ENCODE assay signal across 8 mouse cellular contexts in the genomic region with DNA sequence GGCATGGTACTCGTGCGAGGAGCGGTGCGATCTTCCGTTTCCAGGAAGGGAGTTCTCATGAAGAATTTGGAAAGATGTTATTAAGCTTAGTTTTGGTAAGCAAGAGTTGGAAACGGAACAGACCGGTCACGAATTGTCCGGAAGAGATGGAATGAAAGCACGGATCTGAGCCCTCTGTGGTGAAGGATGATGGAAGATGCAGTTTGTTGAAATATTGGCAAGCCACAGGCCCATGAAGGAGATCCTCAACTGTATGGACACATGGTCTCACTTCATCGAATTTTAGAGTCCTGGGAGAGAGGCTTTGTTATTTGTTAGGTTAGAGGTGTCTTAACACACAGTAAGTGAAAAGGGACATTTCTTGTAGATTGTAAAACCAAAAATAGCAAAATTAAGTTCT. TPM values are rescaled to one million over a fixed set of nuclear protein-coding genes. Genes with fewer than 3 reads are reported as not detected.
DNase-seq lines count a peak whose midpoint lies in the region; ATAC-seq and TF ChIP-seq lines count a peak whose summit lies in the region.

No protein-coding gene starts in this region.

- H3K27me3 ChIP-seq in testis, adult 2 months (ENCODE audit: control insufficient read depth, insufficient read depth, low read length) = no peaks in the 10 kb centered on the region
- no peaks in the 10 kb centered on the region for H3K27me3 ChIP-seq in limb, embryonic 15.5 days
- no peaks in the 10 kb centered on the region for H3K27me3 ChIP-seq in stomach, embryonic 16.5 days (ENCODE audit: control insufficient read depth, insufficient read depth, low read length)

- ATAC-seq in limb, embryonic 15.5 days (ENCODE audit: insufficient number of reproducible peaks, low FRiP score, low TSS enrichment, low read depth) = no peak
- no peak for ATAC-seq in stomach, embryonic 16.5 days (ENCODE audit: insufficient read depth, low FRiP score)
- no peak for ATAC-seq in monocyte, adult 5-6 weeks (replicated peaks; ENCODE audit: insufficient number of reproducible peaks, low FRiP score, low TSS enrichment, poor library complexity, severe bottlenecking)
- no peak for ATAC-seq in inflammation-experienced regulatory T-cells, adult 6 months

- H3K27ac ChIP-seq in gastrocnemius, adult 2 months = peak overlapping the region; percentile 94
- H3K27ac ChIP-seq in testis, adult 2 months (ENCODE audit: control insufficient read depth, insufficient read depth, low read depth, low read length) = peak overlapping the region; percentile 79
- 0 out of 2 replicates have a peak overlapping the region, but pooled peaks have one; percentile 89 for H3K27ac ChIP-seq in limb, embryonic 15.5 days
- peak overlapping the region; percentile 34 for H3K27ac ChIP-seq in stomach, embryonic 16.5 days (ENCODE audit: low read length)

- no peak for TF ChIP-seq POLR2A in testis, adult 2 months (IDR thresholded peaks at IDR 0.05; ENCODE audit: control insufficient read depth, low read depth, low read length)

- H3K4me1 ChIP-seq in testis, adult 2 months (ENCODE audit: control insufficient read depth, insufficient read depth, low read length) = no peaks in the 10 kb centered on the region; the same call in 1 of the 2 replicates
- H3K4me1 ChIP-seq in limb, embryonic 15.5 days = peaks cover 9% of the 10 kb centered on the region; the same call in 1 of the 2 replicates
- peaks cover 4% of the 10 kb centered on the region; the same call in 1 of the 2 replicates for H3K4me1 ChIP-seq in stomach, embryonic 16.5 days (ENCODE audit: control insufficient read depth, insufficient read depth, low read length)

- peak overlapping the region; percentile 65 for H3K4me2 ChIP-seq in limb, embryonic 15.5 days
- peak overlapping the region; percentile 92 for H3K4me2 ChIP-seq in stomach, embryonic 16.5 days (ENCODE audit: low read depth, low read length)

- H3K9ac ChIP-seq in limb, embryonic 15.5 days = peak overlapping the region; percentile 74
- peak overlapping the region; percentile 90 for H3K9ac ChIP-seq in stomach, embryonic 16.5 days (ENCODE audit: low read length)

- 10% methylated on average over 11 of the region's 11 CpGs for WGBS in limb, embryonic 15.5 days
- 7% methylated on average over 11 of the region's 11 CpGs for WGBS in stomach, embryonic 16.5 days

- intact Hi-C loops in gastrocnemius, adult 2 months (cut with DNase I) = loop anchor here (5.0 to 10.0 kb wide), 2 partner anchors 35 to 142 kb away; a partner anchor contains a TSS

- H3K9me3 ChIP-seq in limb, embryonic 15.5 days = no peaks in the 10 kb centered on the region
- no peaks in the 10 kb centered on the region for H3K9me3 ChIP-seq in stomach, embryonic 16.5 days (replicated peaks; ENCODE audit: control insufficient read depth, low read length)

- DNase-seq in gastrocnemius, adult 2 months = no peak
- no peak for DNase-seq in gastrocnemius, postnatal 4 days (ENCODE audit: low spot score in 2 of 2)
- DNase-seq in testis, postnatal 14 days (ENCODE audit: low spot score) = no peak

- H3K36me3 ChIP-seq in testis, adult 2 months (ENCODE audit: control insufficient read depth, insufficient read depth, low read length) = peaks cover 4% of the 10 kb centered on the region
- peaks cover 71% of the 10 kb centered on the region for H3K36me3 ChIP-seq in limb, embryonic 15.5 days
- peaks cover 18% of the 10 kb centered on the region for H3K36me3 ChIP-seq in stomach, embryonic 16.5 days (ENCODE audit: control insufficient read depth, insufficient read depth, low read length)

- TF ChIP-seq CTCF in gastrocnemius, adult 2 months (IDR thresholded peaks at IDR 0.05) = no peak
- no peak for TF ChIP-seq CTCF in testis, adult 2 months (IDR thresholded peaks at IDR 0.05; ENCODE audit: control insufficient read depth, insufficient read depth, insufficient replicate concordance, low read depth, low read length)

- H3K4me3 ChIP-seq in gastrocnemius, adult 2 months = peak overlapping the region; percentile 89
- peak overlapping the region; percentile 96 for H3K4me3 ChIP-seq in testis, adult 2 months (ENCODE audit: control insufficient read depth, low read depth, low read length)
- H3K4me3 ChIP-seq in limb, embryonic 15.5 days = peak overlapping the region; percentile 91
- H3K4me3 ChIP-seq in stomach, embryonic 16.5 days (replicated peaks; ENCODE audit: low read length) = peak overlapping the region; percentile 88

RNA-seq across cellular contexts. Expression of a gene that starts 0.8 kb away (rescaled TPM):
- 10 to 100 TPM; 17.9 to 18.1 TPM for total RNA-seq in gastrocnemius, adult 2 months (2021)
- total RNA-seq in gastrocnemius, postnatal 4 days (2021) = 10 to 100 TPM; 26.7 to 28.5 TPM
- polyA plus RNA-seq in testis, adult 2 months (2012; rRNA removed) = 24.5 and 26.2 TPM in 2 replicates
- 54.4 and 58.0 TPM in 2 replicates for polyA plus RNA-seq in limb, embryonic 15.5 days (2015; fragmentation: Nextera tagmentation; extraction: Ambion mirVana)
- polyA plus RNA-seq in stomach, embryonic 16.5 days (2015; fragmentation: Nextera tagmentation; extraction: Ambion mirVana) = 56.6 and 57.9 TPM in 2 replicates
- total RNA-seq in monocyte, adult 5-6 weeks (2017) = 15.9 to 23.8 TPM (median 23.2 TPM) in 3 replicates
- polyA plus RNA-seq in inflammation-experienced regulatory T-cells, adult 6 months (2017; shearing (Covaris generic)) = 10 to 100 TPM; 32.7 to 50.7 (median 48.1) TPM

RNA-seq across cellular contexts. Expression of a gene that starts 12.6 kb away (rescaled TPM):
- 1 to 10 TPM; 7.8 to 9.4 TPM for total RNA-seq in gastrocnemius, adult 2 months (2021)
- total RNA-seq in gastrocnemius, postnatal 4 days (2021) = 100 to 1,000 TPM in 1 of 2 experiments, 10 to 100 TPM in 1; 90.6 to 108 TPM
- 60.9 and 62.9 TPM in 2 replicates for polyA plus RNA-seq in testis, adult 2 months (2012; rRNA removed)
- 26.6 and 46.8 TPM in 2 replicates for polyA plus RNA-seq in limb, embryonic 15.5 days (2015; fragmentation: Nextera tagmentation; extraction: Ambion mirVana)
- 6.0 and 8.8 TPM in 2 replicates for polyA plus RNA-seq in stomach, embryonic 16.5 days (2015; fragmentation: Nextera tagmentation; extraction: Ambion mirVana)
- total RNA-seq in monocyte, adult 5-6 weeks (2017) = 15.5 to 29.7 TPM (median 16.2 TPM) in 3 replicates
- polyA plus RNA-seq in inflammation-experienced regulatory T-cells, adult 6 months (2017; shearing (Covaris generic)) = 10 to 100 TPM in 1 of 3 experiments, 1 to 10 TPM in 2; 6.9 to 12.4 (median 9.8) TPM

RNA-seq across cellular contexts. Expression of a gene that starts 33.8 kb away (rescaled TPM):
- total RNA-seq in gastrocnemius, adult 2 months (2021) = over 10,000 TPM in 1 of 2 experiments, 1,000 to 10,000 TPM in 1; 9,742 to 11,894 TPM
- 1,000 to 10,000 TPM; 5,945 to 6,079 TPM for total RNA-seq in gastrocnemius, postnatal 4 days (2021)
- polyA plus RNA-seq in testis, adult 2 months (2012; rRNA removed) = 274 and 379 TPM in 2 replicates
- 1,547 and 1,728 TPM in 2 replicates for polyA plus RNA-seq in limb, embryonic 15.5 days (2015; fragmentation: Nextera tagmentation; extraction: Ambion mirVana)
- 1,523 and 1,787 TPM in 2 replicates for polyA plus RNA-seq in stomach, embryonic 16.5 days (2015; fragmentation: Nextera tagmentation; extraction: Ambion mirVana)
- total RNA-seq in monocyte, adult 5-6 weeks (2017) = 353 to 432 TPM (median 359 TPM) in 3 replicates
- polyA plus RNA-seq in inflammation-experienced regulatory T-cells, adult 6 months (2017; shearing (Covaris generic)) = 100 to 1,000 TPM; 217 to 463 (median 365) TPM

RNA-seq across cellular contexts. Expression of a gene that starts 36.7 kb away (rescaled TPM):
- total RNA-seq in gastrocnemius, adult 2 months (2021) = 10 to 100 TPM; 68.8 to 71.2 TPM
- total RNA-seq in gastrocnemius, postnatal 4 days (2021) = 100 to 1,000 TPM; 160 to 164 TPM
- 42.5 and 43.0 TPM in 2 replicates for polyA plus RNA-seq in testis, adult 2 months (2012; rRNA removed)
- 66.7 TPM in 2 replicates for polyA plus RNA-seq in limb, embryonic 15.5 days (2015; fragmentation: Nextera tagmentation; extraction: Ambion mirVana)
- 42.6 and 46.3 TPM in 2 replicates for polyA plus RNA-seq in stomach, embryonic 16.5 days (2015; fragmentation: Nextera tagmentation; extraction: Ambion mirVana)
- 275 to 395 TPM (median 283 TPM) in 3 replicates for total RNA-seq in monocyte, adult 5-6 weeks (2017)
- 10 to 100 TPM; 47.0 to 76.3 (median 61.6) TPM for polyA plus RNA-seq in inflammation-experienced regulatory T-cells, adult 6 months (2017; shearing (Covaris generic))

RNA-seq across cellular contexts. Expression of a gene that starts 59.0 kb away (rescaled TPM):
- total RNA-seq in gastrocnemius, adult 2 months (2021) = 1 to 10 TPM; 6.5 to 9.8 TPM
- total RNA-seq in gastrocnemius, postnatal 4 days (2021) = 10 to 100 TPM; 66.1 to 68.8 TPM
- 100 and 109 TPM in 2 replicates for polyA plus RNA-seq in testis, adult 2 months (2012; rRNA removed)
- 86.4 and 87.0 TPM in 2 replicates for polyA plus RNA-seq in limb, embryonic 15.5 days (2015; fragmentation: Nextera tagmentation; extraction: Ambion mirVana)
- 90.3 and 102 TPM in 2 replicates for polyA plus RNA-seq in stomach, embryonic 16.5 days (2015; fragmentation: Nextera tagmentation; extraction: Ambion mirVana)
- total RNA-seq in monocyte, adult 5-6 weeks (2017) = 17.6 to 79.8 TPM (median 33.5 TPM) in 3 replicates
- polyA plus RNA-seq in inflammation-experienced regulatory T-cells, adult 6 months (2017; shearing (Covaris generic)) = 10 to 100 TPM; 25.4 to 88.8 (median 51.2) TPM

Comparison
In these comparisons a context has a peak if more than half of its experiments do, and no peak if none do; other contexts are left out.
1. H3K27ac ChIP-seq: peak in every context shown above with its lines; median percentile 94 in gastrocnemius, adult 2 months; 89 in limb, embryonic 15.5 days; 79 in testis, adult 2 months; 34 in stomach, embryonic 16.5 days.